Mouse (Mus musculus): ENCODE measurements around the gene Card11. TPM values are rescaled to one million over a fixed set of nuclear protein-coding genes. Genes with fewer than 3 reads are reported as not detected.

Gene Card11
- under 1 TPM; 0.18 to 0.41 TPM for total RNA-seq (2021)

- intact Hi-C loops (cut with DNase I), result no loop called here
- no peak for DNase-seq (ENCODE audit: extremely low spot score in 1 of 2, low spot score in 2 of 2)
These were observed at the start of gene Card11 for GRCm38 (mm10) chr5:141000349-141000748. Card11 (minus strand) TSS chr5:141000582.

DNA sequence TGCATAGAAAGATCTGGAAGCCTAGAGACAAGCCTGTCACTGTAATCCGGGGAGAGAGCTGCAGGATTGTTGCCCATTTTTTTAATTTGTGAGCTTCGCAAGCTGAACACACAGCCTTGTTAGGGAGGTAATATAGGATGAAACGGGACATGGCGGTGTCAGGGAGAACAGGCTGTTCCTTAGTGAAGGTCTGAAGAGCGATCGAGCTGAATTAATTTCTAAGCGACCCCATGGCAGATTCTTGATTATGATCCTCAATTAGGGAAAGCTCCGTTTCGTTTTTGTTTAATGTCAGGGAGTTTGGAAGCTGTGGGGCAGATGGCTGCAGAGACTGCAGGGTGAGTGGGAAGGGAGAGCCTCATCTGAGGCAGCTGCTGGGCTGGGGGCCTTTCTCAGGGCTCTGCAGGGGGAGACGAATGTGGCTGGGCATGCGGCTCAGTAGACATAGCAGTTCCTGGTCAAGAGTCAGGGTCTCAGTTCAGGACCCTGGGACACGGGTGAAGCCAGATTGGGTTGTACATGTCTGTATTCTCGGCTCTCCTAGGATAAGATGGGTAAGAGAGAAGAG lies 47.4 kb upstream of the Card11 start:
- intact Hi-C loops (cut with DNase I), result no loop called here
- no peak for DNase-seq (ENCODE audit: extremely low spot score in 1 of 2, low spot score in 2 of 2)

DNA sequence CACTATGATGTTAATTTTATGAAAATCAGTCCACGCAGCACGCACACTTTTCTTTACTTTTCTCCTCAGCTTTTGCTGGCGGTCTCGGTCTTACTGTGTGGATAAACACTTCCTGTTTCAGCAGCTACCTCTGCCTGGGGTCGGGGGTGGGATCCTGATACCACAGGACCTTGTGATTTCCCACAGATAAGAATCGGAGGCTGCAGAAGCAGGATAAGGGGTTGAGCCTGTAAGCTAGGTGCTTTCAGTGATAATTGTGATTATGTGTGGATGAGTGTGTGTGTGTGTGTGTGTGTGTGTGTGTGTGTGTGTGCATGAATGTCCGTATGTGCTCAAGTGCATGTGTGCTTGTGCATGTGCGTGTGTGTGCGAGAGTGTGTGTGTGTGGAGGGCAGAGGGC lies 44.6 kb upstream of the Card11 start:
- intact Hi-C loops (cut with DNase I), result no loop called here

DNA sequence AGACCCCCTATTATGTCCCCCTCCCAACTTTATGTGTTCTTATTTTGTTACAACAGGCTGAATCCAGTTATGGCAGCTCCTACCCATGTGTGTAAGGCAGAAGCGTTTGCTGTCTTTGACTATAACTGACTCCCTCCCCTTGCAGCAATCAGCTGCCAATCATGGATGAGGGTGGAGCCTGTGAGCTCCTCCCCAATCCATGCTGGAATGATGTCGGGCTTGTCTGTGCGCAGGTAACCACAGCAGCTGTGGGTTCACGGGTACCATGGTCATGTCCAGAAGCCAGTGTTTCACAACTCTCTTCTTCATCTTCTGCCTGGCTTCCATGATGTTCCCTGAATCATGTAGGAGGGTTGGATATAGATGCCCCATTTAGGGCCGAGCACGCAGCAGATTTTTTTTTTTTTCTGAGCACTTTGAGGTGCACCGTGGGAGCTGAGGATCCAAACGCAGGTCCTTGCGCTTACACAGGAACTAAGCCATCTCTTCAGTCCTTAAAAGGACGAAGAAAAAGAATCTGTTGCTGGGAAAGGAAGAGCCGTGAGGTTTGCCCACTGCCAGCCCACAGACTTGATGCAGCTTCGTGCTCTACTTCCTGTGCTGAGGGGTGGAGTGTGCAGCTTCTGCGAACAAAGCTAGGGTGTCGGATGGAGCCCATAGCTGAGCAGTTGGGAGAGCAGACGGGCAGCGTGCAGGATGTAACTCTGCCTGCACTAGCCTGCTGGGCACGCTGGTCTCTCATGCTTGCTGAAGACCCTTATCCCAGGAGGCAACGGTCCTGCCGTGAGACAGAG lies 43.5 kb upstream of the Card11 start:
- intact Hi-C loops (cut with DNase I), result no loop called here
- peak in 1 of 2 experiments; percentile 35 for DNase-seq (ENCODE audit: extremely low spot score in 1 of 2, low spot score in 2 of 2)

More for the DNA sequence above, 44.6 kb upstream of the Card11 start:
- no peak for DNase-seq (ENCODE audit: extremely low spot score in 1 of 2, low spot score in 2 of 2)

DNA sequence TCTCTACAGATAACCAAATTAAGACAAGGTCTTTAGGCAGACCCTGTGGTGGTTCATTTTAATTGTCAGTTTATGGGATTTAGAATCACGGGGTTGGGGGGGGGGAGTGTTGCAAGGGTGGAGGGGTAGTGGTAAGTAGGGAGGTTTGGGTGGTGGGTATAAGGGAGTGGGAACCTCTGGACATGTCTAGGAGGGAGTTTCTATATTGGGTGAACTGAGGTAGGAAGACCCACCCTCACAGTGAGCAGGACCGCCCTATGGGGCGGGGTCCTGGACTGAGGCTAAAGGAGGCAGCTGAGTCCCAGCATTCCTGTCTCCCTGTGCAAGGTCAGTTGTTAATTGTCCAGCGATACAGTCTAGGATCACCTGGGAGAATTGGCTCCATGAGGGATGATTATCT lies 42.0 kb upstream of the Card11 start:
- intact Hi-C loops (cut with DNase I), result no loop called here

DNA sequence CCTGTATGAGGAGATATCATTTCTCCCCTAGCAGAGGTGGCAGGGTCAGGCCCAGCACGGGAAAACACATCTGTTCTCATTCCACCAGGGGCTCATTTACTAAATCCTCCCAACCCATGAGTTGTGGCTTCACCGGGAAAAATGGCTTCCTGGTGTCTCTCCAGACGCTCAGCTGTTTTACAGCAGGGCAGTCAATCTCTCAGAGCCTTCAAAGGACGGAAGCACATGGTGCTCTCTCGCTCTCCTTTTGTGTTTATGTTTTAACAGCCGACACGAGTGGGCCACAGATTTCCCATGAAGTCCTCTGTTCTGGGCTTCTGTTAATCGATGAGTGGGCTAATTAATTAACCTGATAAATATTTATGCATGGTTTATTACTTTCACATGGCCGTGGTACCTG lies 40.5 kb upstream of the Card11 start:
- intact Hi-C loops (cut with DNase I), result no loop called here
- DNase-seq (ENCODE audit: extremely low spot score in 1 of 2, low spot score in 2 of 2), result no peak

More for the DNA sequence above, 42.0 kb upstream of the Card11 start:
- DNase-seq (ENCODE audit: extremely low spot score in 1 of 2, low spot score in 2 of 2), result no peak

GRCm38 (mm10) chr5:141038342-141038741 lies 38.0 kb upstream of the Card11 start:
- DNase-seq (ENCODE audit: extremely low spot score in 1 of 2, low spot score in 2 of 2), result no peak
- intact Hi-C loops (cut with DNase I), result no loop called here

- no peak for DNase-seq (ENCODE audit: extremely low spot score in 1 of 2, low spot score in 2 of 2)
- intact Hi-C loops (cut with DNase I), result no loop called here
These were observed 35.0 kb upstream of the Card11 start for GRCm38 (mm10) chr5:141035346-141035745.

- intact Hi-C loops (cut with DNase I), result no loop called here
- no peak for DNase-seq (ENCODE audit: extremely low spot score in 1 of 2, low spot score in 2 of 2)
These were observed 33.9 kb upstream of the Card11 start for GRCm38 (mm10) chr5:141034301-141034700.

GRCm38 (mm10) chr5:141033001-141033400 lies 32.6 kb upstream of the Card11 start:
- DNase-seq (ENCODE audit: extremely low spot score in 1 of 2, low spot score in 2 of 2), result no peak
- intact Hi-C loops (cut with DNase I), result no loop called here

- DNase-seq (ENCODE audit: extremely low spot score in 1 of 2, low spot score in 2 of 2), result no peak
- intact Hi-C loops (cut with DNase I), result no loop called here
These were observed 29.0 kb upstream of the Card11 start for GRCm38 (mm10) chr5:141029364-141029763.

DNA sequence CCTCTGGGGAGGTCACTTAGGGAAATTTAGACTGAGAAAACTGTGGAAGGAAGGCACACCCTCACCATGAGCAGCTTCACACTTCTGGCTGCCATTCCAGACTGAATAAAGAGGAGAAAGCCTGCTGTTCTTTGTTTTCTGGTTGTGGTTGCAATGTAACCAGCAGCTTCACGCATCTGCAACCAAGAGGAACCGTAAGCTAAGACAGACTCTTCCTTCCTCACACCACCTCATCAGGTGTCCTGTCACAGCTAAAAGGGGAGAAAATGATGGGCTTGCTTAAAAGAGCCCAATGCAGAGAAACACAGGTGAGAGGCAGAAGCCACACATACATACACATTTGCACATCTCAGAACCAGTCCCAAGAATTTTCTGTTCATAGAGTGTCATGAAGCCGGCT lies 25.3 kb upstream of the Card11 start:
- intact Hi-C loops (cut with DNase I), result no loop called here
- DNase-seq (ENCODE audit: extremely low spot score in 1 of 2, low spot score in 2 of 2), result no peak

DNA sequence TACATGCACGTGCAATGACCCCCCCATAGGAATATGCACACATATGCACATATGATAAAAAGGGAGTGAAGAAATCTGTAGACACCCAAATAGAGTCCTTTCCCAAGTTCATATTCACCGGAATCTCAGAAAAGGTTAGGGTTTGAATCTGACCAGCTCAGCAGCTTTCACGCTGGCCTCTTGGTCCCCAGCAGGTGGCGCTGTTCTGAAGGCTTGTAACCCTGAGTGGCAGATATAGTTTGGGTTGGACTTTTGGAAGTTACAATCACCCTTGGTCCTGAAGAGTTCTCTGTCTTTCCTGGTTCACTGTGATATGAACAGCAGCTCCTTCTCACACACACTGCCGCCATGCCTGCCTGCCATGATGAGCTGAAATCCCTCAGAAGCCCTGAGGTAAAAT lies 24.1 kb upstream of the Card11 start:
- intact Hi-C loops (cut with DNase I), result no loop called here
- DNase-seq (ENCODE audit: extremely low spot score in 1 of 2, low spot score in 2 of 2), result no peak

GRCm38 (mm10) chr5:141017927-141018700 lies 17.7 kb upstream of the Card11 start:
- intact Hi-C loops (cut with DNase I), result no loop called here
- DNase-seq (ENCODE audit: extremely low spot score in 1 of 2, low spot score in 2 of 2), result no peak

- DNase-seq (ENCODE audit: extremely low spot score in 1 of 2, low spot score in 2 of 2), result no peak
- intact Hi-C loops (cut with DNase I), result no loop called here
These were observed 15.7 kb upstream of the Card11 start for GRCm38 (mm10) chr5:141016082-141016481.

DNA sequence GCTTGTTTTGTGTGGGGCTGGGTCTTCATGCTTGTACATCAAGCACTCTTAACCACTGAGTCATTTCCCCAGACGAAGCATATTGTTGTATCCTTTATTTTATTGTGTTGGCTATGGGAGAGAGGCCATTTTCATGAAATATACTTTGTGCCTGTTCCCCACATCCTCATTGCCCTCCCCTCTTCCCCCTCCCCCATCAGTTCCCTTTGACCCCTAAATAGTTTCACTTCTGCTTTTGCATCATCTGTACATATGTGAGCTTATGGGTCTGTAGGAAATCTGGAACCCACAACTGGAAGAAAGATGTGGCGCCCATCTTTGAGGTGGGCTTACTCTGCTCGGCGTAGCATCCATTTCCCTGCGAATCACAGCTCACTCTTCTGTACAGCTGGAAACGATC lies 13.8 kb upstream of the Card11 start:
- intact Hi-C loops (cut with DNase I), result no loop called here
- no peak for DNase-seq (ENCODE audit: extremely low spot score in 1 of 2, low spot score in 2 of 2)

DNA sequence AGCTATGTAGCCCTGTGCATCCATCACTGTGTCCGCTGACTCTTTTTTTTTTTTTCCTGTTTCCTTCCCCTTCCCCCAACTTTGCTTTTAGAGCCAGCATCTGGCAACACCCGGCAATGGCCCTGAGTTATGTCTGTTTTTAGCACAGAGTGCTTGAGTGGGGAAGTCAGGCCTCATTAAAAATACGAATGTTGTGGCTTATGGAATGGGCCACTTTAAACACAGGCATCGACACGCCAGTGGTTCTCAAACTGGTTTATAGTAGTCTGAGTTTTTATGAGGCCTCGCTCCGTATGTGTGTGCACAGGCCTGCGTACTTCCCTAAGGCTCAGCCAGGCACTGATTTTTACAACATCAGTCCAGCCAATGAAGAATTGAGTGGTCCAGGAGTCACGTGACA lies 13.1 kb upstream of the Card11 start:
- no peak for DNase-seq (ENCODE audit: extremely low spot score in 1 of 2, low spot score in 2 of 2)
- intact Hi-C loops (cut with DNase I), result no loop called here

GRCm38 (mm10) chr5:141005491-141005890 lies 5.1 kb upstream of the Card11 start:
- peak in 1 of 2 experiments; percentile 30 for DNase-seq (ENCODE audit: extremely low spot score in 1 of 2, low spot score in 2 of 2)

GRCm38 (mm10) chr5:141004078-141004763 lies 3.8 kb upstream of the Card11 start:
- no peak for DNase-seq (ENCODE audit: extremely low spot score in 1 of 2, low spot score in 2 of 2)
- intact Hi-C loops (cut with DNase I), result no loop called here

More at GRCm38 (mm10) chr5:141005491-141005890, 5.1 kb upstream of the Card11 start:
- intact Hi-C loops (cut with DNase I), result no loop called here

Data from left cerebral cortex, postnatal 10 days (tissue).